7 mouse cellular contexts compared by ENCODE assay signal in the genomic region with DNA sequence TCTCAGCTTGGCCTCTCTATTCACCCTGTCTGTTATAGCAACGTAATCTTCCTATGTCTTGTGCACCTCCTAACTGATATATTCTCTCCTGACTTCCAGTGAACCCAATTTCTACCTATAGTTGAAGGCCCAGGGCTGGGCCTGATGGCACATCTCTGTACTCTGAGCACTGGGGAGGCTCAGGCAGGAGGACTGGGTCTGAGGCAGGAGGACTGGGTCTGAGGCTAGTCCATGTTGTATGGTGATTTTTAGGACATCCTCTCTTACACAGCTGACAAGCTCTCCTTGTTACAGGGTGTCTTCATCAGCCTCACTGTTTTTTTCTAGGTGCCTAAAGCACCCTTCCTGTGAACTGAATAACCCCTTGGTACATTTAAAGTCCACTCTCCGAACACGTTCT. TPM values are rescaled to one million over a fixed set of nuclear protein-coding genes. Genes with fewer than 3 reads are reported as not detected.
DNase-seq lines count a peak whose midpoint lies in the region; ATAC-seq lines count a peak whose summit lies in the region.

No protein-coding gene starts in this region.

- H3K4me2 ChIP-seq in lung, embryonic 15.5 days, result peak overlapping the region; percentile 59
- peak overlapping the region; percentile 80 for H3K4me2 ChIP-seq in forebrain, embryonic 12.5 days
- H3K4me2 ChIP-seq in liver, embryonic 12.5 days, result peak overlapping the region; percentile 83
- peak overlapping the region; percentile 76 for H3K4me2 ChIP-seq in stomach, embryonic 15.5 days

- H3K27ac ChIP-seq in lung, embryonic 15.5 days, result no peak overlapping the region
- H3K27ac ChIP-seq in forebrain, embryonic 12.5 days, result no peak overlapping the region
- 0 out of 2 replicates have a peak overlapping the region, but pooled peaks have one; percentile 32 for H3K27ac ChIP-seq in liver, embryonic 12.5 days
- no peak overlapping the region for H3K27ac ChIP-seq in stomach, embryonic 15.5 days

- H3K9me3 ChIP-seq in lung, embryonic 15.5 days, result no peaks in the 10 kb centered on the region
- H3K9me3 ChIP-seq in forebrain, embryonic 12.5 days, result no peaks in the 10 kb centered on the region
- no peaks in the 10 kb centered on the region for H3K9me3 ChIP-seq in liver, embryonic 12.5 days (replicated peaks)
- H3K9me3 ChIP-seq in stomach, embryonic 15.5 days, result no peaks in the 10 kb centered on the region

- peaks cover 8% of the 10 kb centered on the region for H3K4me1 ChIP-seq in lung, embryonic 15.5 days
- peaks cover 14% of the 10 kb centered on the region for H3K4me1 ChIP-seq in forebrain, embryonic 12.5 days
- peaks cover 20% of the 10 kb centered on the region for H3K4me1 ChIP-seq in liver, embryonic 12.5 days
- peaks cover 5% of the 10 kb centered on the region; the same call in 1 of the 2 replicates for H3K4me1 ChIP-seq in stomach, embryonic 15.5 days

- ATAC-seq in lung, embryonic 15.5 days (ENCODE audit: borderline replicate concordance, extremely low read depth, low FRiP score, low TSS enrichment), result peak; percentile 44; the same call in 1 of the 2 replicates
- ATAC-seq in forebrain, embryonic 12.5 days (ENCODE audit: low FRiP score), result peak; percentile 36
- ATAC-seq in liver, embryonic 12.5 days, result peak; percentile 13; the same call in 1 of the 2 replicates
- ATAC-seq in stomach, embryonic 15.5 days (ENCODE audit: insufficient read depth, low FRiP score, low read depth), result peak; percentile 45

- peak overlapping the region; percentile 73; the same call in 1 of the 2 replicates for H3K9ac ChIP-seq in lung, embryonic 15.5 days
- no peak overlapping the region for H3K9ac ChIP-seq in forebrain, embryonic 12.5 days
- H3K9ac ChIP-seq in liver, embryonic 12.5 days, result 0 out of 2 replicates have a peak overlapping the region, but pooled peaks have one; percentile 83
- no peak overlapping the region for H3K9ac ChIP-seq in stomach, embryonic 15.5 days

- H3K36me3 ChIP-seq in lung, embryonic 15.5 days, result no peaks in the 10 kb centered on the region
- no peaks in the 10 kb centered on the region for H3K36me3 ChIP-seq in forebrain, embryonic 12.5 days (replicated peaks)
- H3K36me3 ChIP-seq in liver, embryonic 12.5 days, result peaks cover 3% of the 10 kb centered on the region; the same call in 1 of the 2 replicates
- H3K36me3 ChIP-seq in stomach, embryonic 15.5 days, result no peaks in the 10 kb centered on the region

- peak overlapping the region; percentile 88 for H3K4me3 ChIP-seq in lung, embryonic 15.5 days
- peak overlapping the region; percentile 81 for H3K4me3 ChIP-seq in forebrain, embryonic 12.5 days (replicated peaks)
- peak overlapping the region; percentile 90 for H3K4me3 ChIP-seq in liver, embryonic 12.5 days
- H3K4me3 ChIP-seq in stomach, embryonic 15.5 days (replicated peaks), result peak overlapping the region; percentile 87

- WGBS in lung, embryonic 15.5 days, result 35% methylated on average over 3 of the region's 3 CpGs
- 60% methylated on average over 3 of the region's 3 CpGs for WGBS in forebrain, embryonic 12.5 days
- 32% methylated on average over 3 of the region's 3 CpGs for WGBS in liver, embryonic 12.5 days (ENCODE audit: insufficient replicate concordance)
- 43% methylated on average over 3 of the region's 3 CpGs for WGBS in stomach, embryonic 15.5 days

- H3K27me3 ChIP-seq in lung, embryonic 15.5 days, result no peaks in the 10 kb centered on the region
- no peaks in the 10 kb centered on the region for H3K27me3 ChIP-seq in forebrain, embryonic 12.5 days
- no peaks in the 10 kb centered on the region for H3K27me3 ChIP-seq in liver, embryonic 12.5 days (replicated peaks)
- H3K27me3 ChIP-seq in stomach, embryonic 15.5 days (replicated peaks), result no peaks in the 10 kb centered on the region

- DNase-seq in lung, postnatal 25 days (ENCODE audit: low spot score), result no peak
- DNase-seq in left cerebral cortex, postnatal 25 days (ENCODE audit: low spot score in 2 of 2), result no peak
- DNase-seq in right cerebral cortex, postnatal 14 days, result no peak

- intact Hi-C loops in left cerebral cortex, postnatal 25 days (cut with DNase I), result loop anchor here (2.0 kb wide), 1 partner anchor 20 kb away; the partner anchor contains the start of gene Ddx1

RNA-seq across cellular contexts. Expression of gene Nbas, which starts 0.5 kb away (rescaled TPM):
- 12.2 and 13.3 TPM in 2 replicates for polyA plus RNA-seq in lung, embryonic 15.5 days (2015; fragmentation: Nextera tagmentation; extraction: Ambion mirVana)
- 14.4 and 17.0 TPM in 2 replicates for polyA plus RNA-seq in forebrain, embryonic 12.5 days (2016; fragmentation: Nextera tagmentation; extraction: Ambion mirVana)
- 8.2 and 8.4 TPM in 2 replicates for polyA plus RNA-seq in liver, embryonic 12.5 days (2016; fragmentation: Nextera tagmentation; extraction: Ambion mirVana)
- 18.0 and 18.6 TPM in 2 replicates for polyA plus RNA-seq in stomach, embryonic 15.5 days (2015; fragmentation: Nextera tagmentation; extraction: Ambion mirVana)
- 10 to 100 TPM; 28.3 to 30.8 TPM for total RNA-seq in left cerebral cortex, postnatal 25 days (2021)

RNA-seq across cellular contexts. Expression of gene Ddx1, which starts 19.4 kb away (rescaled TPM):
- polyA plus RNA-seq in lung, embryonic 15.5 days (2015; fragmentation: Nextera tagmentation; extraction: Ambion mirVana), result 141 and 142 TPM in 2 replicates
- 165 and 166 TPM in 2 replicates for polyA plus RNA-seq in forebrain, embryonic 12.5 days (2016; fragmentation: Nextera tagmentation; extraction: Ambion mirVana)
- 104 and 108 TPM in 2 replicates for polyA plus RNA-seq in liver, embryonic 12.5 days (2016; fragmentation: Nextera tagmentation; extraction: Ambion mirVana)
- 110 and 130 TPM in 2 replicates for polyA plus RNA-seq in stomach, embryonic 15.5 days (2015; fragmentation: Nextera tagmentation; extraction: Ambion mirVana)
- 100 to 1,000 TPM; 129 to 134 TPM for total RNA-seq in left cerebral cortex, postnatal 25 days (2021)

Comparison
In these comparisons a context has a peak if more than half of its experiments do, and no peak if none do; other contexts are left out.
1. H3K9ac ChIP-seq: peak in lung, embryonic 15.5 days (single experiment) and liver, embryonic 12.5 days (single experiment); none in forebrain, embryonic 12.5 days (single experiment) and stomach, embryonic 15.5 days (single experiment).
2. Peak in every context shown above with its lines, with median percentiles within 50 percentile points of each other: ATAC-seq, H3K4me2 ChIP-seq and H3K4me3 ChIP-seq.